Mouse (Mus musculus) midbrain, embryonic 14.5 days (tissue): ENCODE measurements around the gene Znfx1. TPM values are rescaled to one million over a fixed set of nuclear protein-coding genes. Genes with fewer than 3 reads are reported as not detected.

Experiments
- ATAC-seq: fragments of 200-750 bp; cut with Nextera tagmentation; 2 replicates; pipeline ENCODE4 v1.8.0; 2017; ENCODE audit warnings: moderate number of reproducible peaks, moderate library complexity; ENCODE audit not compliant: low FRiP score, low TSS enrichment
- DNase-seq: peaks from one replicate; pipeline ENCODE4 v3.0.0-alpha.2; 2015
- H3K27ac ChIP-seq: fragments of 300-500 bp; sonication (generic); replicated peaks from 2 replicates; pipeline ENCODE4 v1.5.1; 2014; ENCODE audit warnings: mild to moderate bottlenecking, low read depth, low read length, moderate library complexity
- H3K27me3 ChIP-seq: fragments of 300-500 bp; sonication (generic); 2 replicates; pipeline ENCODE4 v1.6.1; 2014; ENCODE audit warnings: low read length, control low read depth, mixed read lengths; ENCODE audit not compliant: control insufficient read depth, insufficient read depth
- H3K36me3 ChIP-seq: fragments of 300-500 bp; sonication (generic); 2 replicates; pipeline ENCODE4 v1.6.1; 2014; ENCODE audit warnings: low read length, control low read depth; ENCODE audit not compliant: control insufficient read depth, insufficient read depth
- H3K4me1 ChIP-seq: fragments of 300-500 bp; sonication (generic); 2 replicates; pipeline ENCODE4 v1.6.1; 2014; ENCODE audit warnings: mild to moderate bottlenecking, antibody characterized with exemption, low read length, control low read depth; ENCODE audit not compliant: control insufficient read depth, insufficient read depth
- H3K4me2 ChIP-seq: fragments of 300-500 bp; sonication (generic); 2 replicates; pipeline ENCODE4 v1.6.1; 2014; ENCODE audit warnings: mild to moderate bottlenecking, low read length, moderate library complexity
- H3K4me3 ChIP-seq: fragments of 300-500 bp; sonication (generic); replicated peaks from 2 replicates; pipeline ENCODE4 v1.5.1; 2014; ENCODE audit warnings: low read depth, low read length
- H3K9ac ChIP-seq: fragments of 300-500 bp; sonication (generic); replicated peaks from 2 replicates; pipeline ENCODE4 v1.6.1; 2014; ENCODE audit warnings: mild to moderate bottlenecking, low read length, moderate library complexity
- H3K9me3 ChIP-seq: fragments of 300-500 bp; sonication (generic); 2 replicates; pipeline ENCODE4 v1.6.1; 2016; ENCODE audit warnings: low read length, control low read depth, mixed read lengths; ENCODE audit not compliant: control insufficient read depth
- WGBS: fragments of 180-500 bp; shearing (Covaris S2); extraction: QIAGEN DNeasy Blood & Tissue Kit; methylation state at CpG from one replicate; pipeline ENCODE4 v1.1.7; 2014; 5-methylcytosine and 5-hydroxymethylcytosine counted together
- polyA plus RNA-seq: library from polyadenylated mRNA; unstranded; fragments of >200 nt; fragmentation: Nextera tagmentation; extraction: Ambion mirVana; gene quantifications from 2 replicates; pipeline ENCODE4 v1.2.1, GENCODE M21; 2014

Gene Znfx1
- 8.9 and 9.3 TPM in 2 replicates for polyA plus RNA-seq

GRCm38 (mm10) chr2:167062965-167063880, at the start of gene Znfx1:
Gene Znfx1 (minus strand): TSS chr2:167063015.
- Histone ChIP-seq H3K4me2 (peak within 1 kb of the TSS; percentile 90), H3K4me1 (peaks cover 25% of the 10 kb centered on the region), H3K27ac (peak within 1 kb of the TSS; percentile 93), H3K36me3 (peaks cover 36% of the 10 kb centered on the region), H3K9me3 (no peaks in the 10 kb centered on the region), H3K4me3 (peak within 1 kb of the TSS; percentile 88), H3K27me3 (no peaks in the 10 kb centered on the region), H3K9ac (peak within 1 kb of the TSS; percentile 93)
- DNase-seq (peak; percentile 97), ATAC-seq (peak; percentile 94)
- under 1% methylated on average over 57 of the region's 57 CpGs for WGBS

- Histone ChIP-seq H3K4me3 (no peak overlapping the region), H3K4me2 (no peak overlapping the region), H3K9ac (no peak overlapping the region), H3K36me3 (no peaks in the 10 kb centered on the region), H3K4me1 (no peaks in the 10 kb centered on the region), H3K27me3 (no peaks in the 10 kb centered on the region), H3K27ac (0 out of 2 replicates have a peak overlapping the region, but pooled peaks have one; percentile 46), H3K9me3 (no peaks in the 10 kb centered on the region)
- 21% methylated on average over 7 of the region's 7 CpGs for WGBS
- DNase-seq = peak; percentile 58
- ATAC-seq = no peak
Measured at GRCm38 (mm10) chr2:167112259-167112658, 49.4 kb upstream of the Znfx1 start.

- Histone ChIP-seq H3K4me2 (no peak overlapping the region), H3K27ac (no peak overlapping the region), H3K9ac (no peak overlapping the region), H3K4me3 (no peak overlapping the region), H3K4me1 (no peaks in the 10 kb centered on the region), H3K36me3 (peaks cover 9% of the 10 kb centered on the region), H3K9me3 (no peaks in the 10 kb centered on the region), H3K27me3 (no peaks in the 10 kb centered on the region)
- 87% methylated on average over 8 of the region's 8 CpGs for WGBS
- ATAC-seq (no peak), DNase-seq (no peak)
Measured at GRCm38 (mm10) chr2:167109506-167109905, 46.7 kb upstream of the Znfx1 start.

- DNase-seq = peak; percentile 57
- ATAC-seq = no peak
Measured at GRCm38 (mm10) chr2:167103546-167103945, 40.7 kb upstream of the Znfx1 start.

GRCm38 (mm10) chr2:167101743-167102441, 39.1 kb upstream of the Znfx1 start:
- H3K27ac ChIP-seq = no peak overlapping the region
- WGBS = 83% methylated on average over 17 of the region's 17 CpGs
- ATAC-seq = no peak

More at GRCm38 (mm10) chr2:167103546-167103945, 40.7 kb upstream of the Znfx1 start:
- Histone ChIP-seq H3K36me3 (peaks cover 9% of the 10 kb centered on the region), H3K4me3 (no peak overlapping the region), H3K27me3 (no peaks in the 10 kb centered on the region), H3K4me2 (no peak overlapping the region), H3K9ac (no peak overlapping the region), H3K9me3 (no peaks in the 10 kb centered on the region), H3K27ac (peak overlapping the region; percentile 52), H3K4me1 (no peaks in the 10 kb centered on the region)
- 65% methylated on average over 7 of the region's 7 CpGs for WGBS

GRCm38 (mm10) chr2:167094688-167095087, 31.9 kb upstream of the Znfx1 start:
- no peak for DNase-seq
- Histone ChIP-seq H3K27ac (no peak overlapping the region), H3K36me3 (no peaks in the 10 kb centered on the region), H3K4me3 (no peak overlapping the region), H3K4me2 (no peak overlapping the region), H3K9me3 (no peaks in the 10 kb centered on the region), H3K4me1 (no peaks in the 10 kb centered on the region), H3K27me3 (no peaks in the 10 kb centered on the region), H3K9ac (no peak overlapping the region)
- WGBS = 93% methylated on average over 4 of the region's 4 CpGs
- no peak for ATAC-seq

More at GRCm38 (mm10) chr2:167101743-167102441, 39.1 kb upstream of the Znfx1 start:
- H3K4me1 ChIP-seq = no peaks in the 10 kb centered on the region
- H3K9ac ChIP-seq = no peak overlapping the region
- DNase-seq = no peak
- H3K36me3 ChIP-seq = peaks cover 9% of the 10 kb centered on the region
- H3K4me3 ChIP-seq = no peak overlapping the region
- H3K4me2 ChIP-seq = no peak overlapping the region
- H3K27me3 ChIP-seq = no peaks in the 10 kb centered on the region
- H3K9me3 ChIP-seq = no peaks in the 10 kb centered on the region

- ATAC-seq = no peak
- Histone ChIP-seq H3K4me2 (no peak overlapping the region), H3K4me1 (no peaks in the 10 kb centered on the region), H3K27me3 (no peaks in the 10 kb centered on the region), H3K36me3 (no peaks in the 10 kb centered on the region), H3K27ac (no peak overlapping the region), H3K4me3 (no peak overlapping the region), H3K9ac (no peak overlapping the region), H3K9me3 (no peaks in the 10 kb centered on the region)
- no peak for DNase-seq
- 94% methylated on average over 13 of the region's 13 CpGs for WGBS
Measured at GRCm38 (mm10) chr2:167093171-167093900, 30.5 kb upstream of the Znfx1 start.

- H3K4me3 ChIP-seq = no peak overlapping the region
- no peak overlapping the region for H3K9ac ChIP-seq
- DNase-seq (no peak), ATAC-seq (no peak)
- H3K4me2 ChIP-seq = no peak overlapping the region
- WGBS = 64% methylated on average over 1 of the region's 1 CpGs
- no peaks in the 10 kb centered on the region for H3K4me1 ChIP-seq
- no peaks in the 10 kb centered on the region for H3K9me3 ChIP-seq
- no peaks in the 10 kb centered on the region for H3K27me3 ChIP-seq
- H3K27ac ChIP-seq = no peak overlapping the region
- H3K36me3 ChIP-seq = no peaks in the 10 kb centered on the region
Measured at GRCm38 (mm10) chr2:167090271-167090670, 27.5 kb upstream of the Znfx1 start.
